In genomic region chr10:76732391-76732790, GRCm38 (mm10) we compare ENCODE assay signal across 12 mouse cellular contexts. TPM values are rescaled to one million over a fixed set of nuclear protein-coding genes. Genes with fewer than 3 reads are reported as not detected.
A peak's percentile ranks its signal among the peaks of the same experiment; 100 is the strongest.
DNase-seq lines count a peak whose midpoint lies in the region; ATAC-seq and TF ChIP-seq lines count a peak whose summit lies in the region.
"Had no signal": no experiment of that assay in that cellular context is flagged by ENCODE, and none has a peak within 500 bp of the region (broad histone marks: within the 10 kb centered on the region; RNA-seq: fewer than 3 reads in every experiment).

No protein-coding gene starts in this region.

- H3K27ac ChIP-seq in gastrocnemius, adult 2 months = peak overlapping the region; percentile 84
- peak overlapping the region; percentile 94 for H3K27ac ChIP-seq in lung, embryonic 15.5 days
- H3K27ac ChIP-seq in hindbrain, embryonic 10.5 days = peak overlapping the region; percentile 77
- peak overlapping the region; percentile 98 for H3K27ac ChIP-seq in limb, embryonic 15.5 days
- H3K27ac ChIP-seq: liver, embryonic 14.5 days had no signal

- H3K9me3 ChIP-seq in lung, embryonic 15.5 days = no peaks in the 10 kb centered on the region
- no peaks in the 10 kb centered on the region for H3K9me3 ChIP-seq in hindbrain, embryonic 10.5 days
- H3K9me3 ChIP-seq in limb, embryonic 15.5 days = no peaks in the 10 kb centered on the region

- 34% methylated on average over 6 of the region's 6 CpGs for WGBS in lung, embryonic 15.5 days
- 69% methylated on average over 6 of the region's 6 CpGs for WGBS in lung, adult 2 months
- 63% methylated on average over 6 of the region's 6 CpGs for WGBS in hindbrain, embryonic 10.5 days
- WGBS in limb, embryonic 15.5 days = 38% methylated on average over 6 of the region's 6 CpGs

- TF ChIP-seq POLR2A in lung, adult 2 months (IDR thresholded peaks at IDR 0.05; ENCODE audit: borderline replicate concordance, extremely low read depth, low read depth, low read length) = no peak

- ATAC-seq in lung, embryonic 15.5 days (ENCODE audit: borderline replicate concordance, extremely low read depth, low FRiP score, low TSS enrichment) = no peak
- ATAC-seq in limb, embryonic 15.5 days (ENCODE audit: insufficient number of reproducible peaks, low FRiP score, low TSS enrichment, low read depth) = no peak
- no peak for ATAC-seq in inflammation-experienced regulatory T-cells, adult 6 months

- intact Hi-C loops in gastrocnemius, adult 2 months (cut with DNase I) = loop anchor here (5.0 kb wide), 1 partner anchor 265 kb away; the partner anchor contains the start of genes Mcm3ap and Ybey

- H3K36me3 ChIP-seq in lung, embryonic 15.5 days = no peaks in the 10 kb centered on the region
- no peaks in the 10 kb centered on the region for H3K36me3 ChIP-seq in hindbrain, embryonic 10.5 days
- H3K36me3 ChIP-seq in limb, embryonic 15.5 days = no peaks in the 10 kb centered on the region

- TF ChIP-seq CTCF in gastrocnemius, adult 2 months (IDR thresholded peaks at IDR 0.05) = no peak
- no peak for TF ChIP-seq CTCF in lung, adult 2 months (IDR thresholded peaks at IDR 0.05; ENCODE audit: insufficient read depth, low read length)

- H3K27me3 ChIP-seq in lung, embryonic 15.5 days = no peaks in the 10 kb centered on the region
- no peaks in the 10 kb centered on the region; the same call in 1 of the 2 replicates for H3K27me3 ChIP-seq in hindbrain, embryonic 10.5 days (ENCODE audit: insufficient read depth, poor library complexity, severe bottlenecking)
- no peaks in the 10 kb centered on the region for H3K27me3 ChIP-seq in limb, embryonic 15.5 days

- H3K9ac ChIP-seq in lung, embryonic 15.5 days = no peak overlapping the region
- no peak overlapping the region for H3K9ac ChIP-seq in limb, embryonic 15.5 days
- H3K9ac ChIP-seq: liver, embryonic 14.5 days had no signal

- peak overlapping the region; percentile 53 for H3K4me3 ChIP-seq in gastrocnemius, adult 2 months
- no peak overlapping the region for H3K4me3 ChIP-seq in lung, embryonic 15.5 days
- no peak overlapping the region for H3K4me3 ChIP-seq in lung, adult 2 months (replicated peaks; ENCODE audit: extremely low read depth, low read depth, low read length)
- no peak overlapping the region for H3K4me3 ChIP-seq in hindbrain, embryonic 10.5 days
- no peak overlapping the region for H3K4me3 ChIP-seq in limb, embryonic 15.5 days

- H3K4me2 ChIP-seq in lung, embryonic 15.5 days = no peak overlapping the region
- H3K4me2 ChIP-seq in limb, embryonic 15.5 days = peak overlapping the region; percentile 45

- H3K4me1 ChIP-seq in lung, embryonic 15.5 days = peaks cover 49% of the 10 kb centered on the region
- peaks cover 2% of the 10 kb centered on the region; the same call in 1 of the 2 replicates for H3K4me1 ChIP-seq in lung, adult 2 months (ENCODE audit: control insufficient read depth, insufficient read depth, low read length)
- peaks cover 35% of the 10 kb centered on the region for H3K4me1 ChIP-seq in hindbrain, embryonic 10.5 days (replicated peaks)
- H3K4me1 ChIP-seq in limb, embryonic 15.5 days = peaks cover 76% of the 10 kb centered on the region

- DNase-seq in gastrocnemius, adult 2 months = no peak
- no peak for DNase-seq in gastrocnemius, postnatal 10 days
- DNase-seq in lung, adult 2 months = no peak
- DNase-seq in hindbrain, embryonic 10.5 days (ENCODE audit: low spot score) = no peak
- DNase-seq in layer of hippocampus, adult 18-20 months (ENCODE audit: low spot score in 2 of 2) = no peak
- DNase-seq: kidney, adult 8-10 months; right cerebral cortex, adult 18-20 months; thymus, postnatal 25 days had no signal

RNA-seq across cellular contexts. Expression of gene Col6a1, which starts 6.4 kb away (rescaled TPM):
- 10 to 100 TPM; 30.5 to 59.0 TPM for total RNA-seq in gastrocnemius, adult 2 months (2021)
- total RNA-seq in gastrocnemius, postnatal 10 days (2021) = 100 to 1,000 TPM; 336 to 400 TPM
- 284 and 300 TPM in 2 replicates for polyA plus RNA-seq in lung, embryonic 15.5 days (2015; fragmentation: Nextera tagmentation; extraction: Ambion mirVana)
- polyA plus RNA-seq in lung, adult 2 months (2012; rRNA removed) = 203 and 218 TPM in 2 replicates
- 11.4 and 12.6 TPM in 2 replicates for polyA plus RNA-seq in hindbrain, embryonic 10.5 days (2016; fragmentation: Nextera tagmentation; extraction: Ambion mirVana)
- 441 and 563 TPM in 2 replicates for polyA plus RNA-seq in limb, embryonic 15.5 days (2015; fragmentation: Nextera tagmentation; extraction: Ambion mirVana)
- 10 to 100 TPM; 31.4 to 36.0 TPM for total RNA-seq in layer of hippocampus, adult 18-20 months (2021)
- not detected for polyA plus RNA-seq in inflammation-experienced regulatory T-cells, adult 6 months (2017; shearing (Covaris generic))

Comparison
In these comparisons a context has a peak if more than half of its experiments do, and no peak if none do; other contexts are left out.
1. RNA of gene Col6a1, which starts 6.4 kb away (polyA plus RNA-seq): 441 to 563 TPM in limb, embryonic 15.5 days, 284 to 300 TPM in lung, embryonic 15.5 days and 203 to 218 TPM in lung, adult 2 months; 11.4 to 12.6 TPM in hindbrain, embryonic 10.5 days and not detected in inflammation-experienced regulatory T-cells, adult 6 months; every median in the first group is over 10 times any median in the second.
2. Peak in every context shown above with its lines, with median percentiles within 50 percentile points of each other: H3K27ac ChIP-seq.